Mouse (Mus musculus) myocyte (in vitro differentiated cells): ENCODE data around the gene Fam71b.

ENCODE experiments used
- CEBPB ChIP-seq: IDR thresholded peaks from 2 replicates; pipeline ENCODE4 v1.6.1; 2011; ENCODE audit warnings: mild to moderate bottlenecking, moderate library complexity; ENCODE audit not compliant: poor library complexity, insufficient read depth, severe bottlenecking
- E2F4 ChIP-seq: IDR thresholded peaks from one replicate; pipeline ENCODE4 v1.6.1; 2011; ENCODE audit warnings: mild to moderate bottlenecking, control low read depth, moderate library complexity; ENCODE audit not compliant: insufficient read depth
- MAX ChIP-seq: IDR thresholded peaks from one replicate; pipeline ENCODE4 v1.6.1; 2011; ENCODE audit warnings: low read depth, mild to moderate bottlenecking, control low read depth
- MYOD1 ChIP-seq, 3 experiments: IDR thresholded peaks; one replicate each; pipeline ENCODE4 v1.6.1; 2011; ENCODE audit warnings: control low read depth in 2 of 3, low read depth in 2 of 3, mild to moderate bottlenecking in 2 of 3, moderate library complexity in 1 of 3; ENCODE audit not compliant: insufficient read length in 2 of 3, control insufficient read depth in 1 of 3
- MYOG ChIP-seq, 3 experiments: IDR thresholded peaks; one replicate each; pipeline ENCODE4 v1.6.1; 2011; ENCODE audit warnings: control low read depth in 2 of 3, low read depth in 2 of 3, mild to moderate bottlenecking in 2 of 3; ENCODE audit not compliant: insufficient read length in 2 of 3, control insufficient read depth in 1 of 3, insufficient read depth in 1 of 3
- POLR2A ChIP-seq: IDR thresholded peaks from one replicate; pipeline ENCODE4 v1.6.1; 2011; ENCODE audit warnings: low read depth, mild to moderate bottlenecking, control low read depth, moderate library complexity; ENCODE audit not compliant: insufficient read length
- POLR2AphosphoS2 ChIP-seq: IDR thresholded peaks from one replicate; pipeline ENCODE4 v1.6.1; 2011; ENCODE audit warnings: low read depth, control low read depth; ENCODE audit not compliant: insufficient read length
- REST ChIP-seq: IDR thresholded peaks from one replicate; pipeline ENCODE4 v1.6.1; 2011; ENCODE audit warnings: mild to moderate bottlenecking, control low read depth, moderate library complexity; ENCODE audit not compliant: insufficient read depth, insufficient read length
- TCF12 ChIP-seq: IDR thresholded peaks from one replicate; pipeline ENCODE4 v1.6.1; 2011; ENCODE audit warnings: mild to moderate bottlenecking, control low read depth; ENCODE audit not compliant: poor library complexity, insufficient read depth, severe bottlenecking
- USF1 ChIP-seq: IDR thresholded peaks from one replicate; pipeline ENCODE4 v1.6.1; 2011; ENCODE audit warnings: low read depth, mild to moderate bottlenecking, control low read depth, moderate library complexity

DNA sequence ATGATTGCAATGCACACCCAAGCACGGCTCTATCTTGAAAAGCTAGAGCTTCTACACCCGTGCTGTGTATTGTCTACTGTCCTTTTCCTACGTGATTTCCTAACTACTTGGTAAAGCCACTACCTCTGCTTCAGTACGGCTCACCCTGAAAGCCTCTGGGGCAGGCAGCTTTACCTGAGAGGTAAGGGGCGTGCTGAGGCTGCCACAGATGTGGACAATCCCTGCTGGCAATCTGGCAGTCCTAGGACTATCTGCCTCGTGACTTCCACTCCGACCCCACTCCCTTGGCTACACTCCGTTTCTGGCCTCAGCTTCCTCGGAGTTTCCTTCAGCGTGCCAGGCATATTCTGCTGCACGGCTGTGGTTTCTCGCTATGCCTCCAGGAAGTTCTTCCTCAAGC lies 5.2 kb downstream of the Fam71b start:
- TF ChIP-seq POLR2A (no peak), POLR2AphosphoS2 (no peak), MAX (no peak), MYOG (IDR thresholded peaks at IDR 0.05; ENCODE audit: control insufficient read depth in 1 of 3, insufficient read depth in 1 of 3, insufficient read length in 2 of 3, low read depth in 2 of 3) (no peak), E2F4 (no peak), USF1 (no peak), CEBPB (no peak), TCF12 (no peak), MYOD1 (IDR thresholded peaks at IDR 0.05; ENCODE audit: control insufficient read depth in 1 of 3, insufficient read length in 2 of 3, low read depth in 2 of 3) (no peak), REST (no peak)
